Mouse (Mus musculus): ENCODE measurements around the gene Synrg. TPM values are rescaled to one million over a fixed set of nuclear protein-coding genes. Genes with fewer than 3 reads are reported as not detected.

Synrg gene
- polyA plus RNA-seq, 1 experiment from 2014 or later = 9.5 TPM

- WGBS = 89% methylated on average over 5 of the region's 5 CpGs
- Histone ChIP-seq H3K9me3 (no peaks in the 10 kb centered on the region), H3K4me3 (no peak overlapping the region), H3K27me3 (ENCODE audit: insufficient read depth, poor library complexity, severe bottlenecking) (no peaks in the 10 kb centered on the region), H3K27ac (no peak overlapping the region), H3K36me3 (peaks cover 72% of the 10 kb centered on the region), H3K4me1 (0 out of 2 replicates have a peak, but pooled peaks cover 3% of the 10 kb centered on the region)
- DNase-seq (ENCODE audit: low spot score) = no peak
Measured at GRCm38 (mm10) chr11:83997171-83997868, 33.1 kb downstream of the Synrg start.

- WGBS = 91% methylated on average over 3 of the region's 3 CpGs
- H3K36me3 ChIP-seq = peaks cover 75% of the 10 kb centered on the region
Measured at GRCm38 (mm10) chr11:83998993-83999392, 34.8 kb downstream of the Synrg start.

GRCm38 (mm10) chr11:83999411-83999915 is 35.2 kb downstream of the Synrg start:
- H3K27ac ChIP-seq = no peak overlapping the region
- no peak overlapping the region for H3K4me3 ChIP-seq
- 0 out of 2 replicates have a peak, but pooled peaks cover 3% of the 10 kb centered on the region for H3K4me1 ChIP-seq
- H3K9me3 ChIP-seq = no peaks in the 10 kb centered on the region
- no peaks in the 10 kb centered on the region for H3K27me3 ChIP-seq (ENCODE audit: insufficient read depth, poor library complexity, severe bottlenecking)
- no peak for DNase-seq (ENCODE audit: low spot score)
- WGBS = 81% methylated on average over 4 of the region's 4 CpGs
- peaks cover 74% of the 10 kb centered on the region for H3K36me3 ChIP-seq

More at GRCm38 (mm10) chr11:83998993-83999392, 34.8 kb downstream of the Synrg start:
- H3K27ac ChIP-seq = no peak overlapping the region
- no peaks in the 10 kb centered on the region for H3K9me3 ChIP-seq
- H3K4me1 ChIP-seq = 0 out of 2 replicates have a peak, but pooled peaks cover 3% of the 10 kb centered on the region
- H3K27me3 ChIP-seq (ENCODE audit: insufficient read depth, poor library complexity, severe bottlenecking) = no peaks in the 10 kb centered on the region
- no peak for DNase-seq (ENCODE audit: low spot score)
- no peak overlapping the region for H3K4me3 ChIP-seq

GRCm38 (mm10) chr11:84001257-84001656 is 37.0 kb downstream of the Synrg start:
- Histone ChIP-seq H3K36me3 (peaks cover 59% of the 10 kb centered on the region), H3K4me3 (no peak overlapping the region), H3K9me3 (no peaks in the 10 kb centered on the region), H3K4me1 (0 out of 2 replicates have a peak, but pooled peaks cover 3% of the 10 kb centered on the region), H3K27ac (no peak overlapping the region), H3K27me3 (ENCODE audit: insufficient read depth, poor library complexity, severe bottlenecking) (no peaks in the 10 kb centered on the region)
- WGBS = 83% methylated on average over 3 of the region's 3 CpGs
- DNase-seq (ENCODE audit: low spot score) = no peak

- no peaks in the 10 kb centered on the region for H3K9me3 ChIP-seq
- H3K27ac ChIP-seq = no peak overlapping the region
- no peak overlapping the region for H3K4me3 ChIP-seq
- WGBS = 88% methylated on average over 6 of the region's 6 CpGs
- DNase-seq (ENCODE audit: low spot score) = no peak
- H3K27me3 ChIP-seq (ENCODE audit: insufficient read depth, poor library complexity, severe bottlenecking) = no peaks in the 10 kb centered on the region
- peaks cover 51% of the 10 kb centered on the region for H3K36me3 ChIP-seq
- H3K4me1 ChIP-seq = 0 out of 2 replicates have a peak, but pooled peaks cover 3% of the 10 kb centered on the region
Measured at GRCm38 (mm10) chr11:84003986-84004385, 39.8 kb downstream of the Synrg start.

GRCm38 (mm10) chr11:84009001-84009400 is 44.8 kb downstream of the Synrg start:
- peaks cover 24% of the 10 kb centered on the region for H3K36me3 ChIP-seq
- WGBS = 86% methylated on average over 9 of the region's 9 CpGs

GRCm38 (mm10) chr11:84010411-84010810 is 46.2 kb downstream of the Synrg start:
- 85% methylated on average over 9 of the region's 9 CpGs for WGBS
- peaks cover 18% of the 10 kb centered on the region for H3K36me3 ChIP-seq

More at GRCm38 (mm10) chr11:84009001-84009400, 44.8 kb downstream of the Synrg start:
- Histone ChIP-seq H3K9me3 (no peaks in the 10 kb centered on the region), H3K27ac (no peak overlapping the region), H3K4me1 (0 out of 2 replicates have a peak, but pooled peaks cover 4% of the 10 kb centered on the region), H3K27me3 (ENCODE audit: insufficient read depth, poor library complexity, severe bottlenecking) (no peaks in the 10 kb centered on the region), H3K4me3 (no peak overlapping the region)
- no peak for DNase-seq (ENCODE audit: low spot score)

GRCm38 (mm10) chr11:84011050-84011449 is 46.8 kb downstream of the Synrg start:
- Histone ChIP-seq H3K9me3 (no peaks in the 10 kb centered on the region), H3K4me3 (no peak overlapping the region), H3K27me3 (ENCODE audit: insufficient read depth, poor library complexity, severe bottlenecking) (no peaks in the 10 kb centered on the region), H3K4me1 (0 out of 2 replicates have a peak, but pooled peaks cover 4% of the 10 kb centered on the region), H3K27ac (no peak overlapping the region), H3K36me3 (peaks cover 18% of the 10 kb centered on the region)
- DNase-seq (ENCODE audit: low spot score) = no peak
- WGBS = 39% methylated on average over 12 of the region's 12 CpGs

More at GRCm38 (mm10) chr11:84010411-84010810, 46.2 kb downstream of the Synrg start:
- Histone ChIP-seq H3K4me1 (0 out of 2 replicates have a peak, but pooled peaks cover 4% of the 10 kb centered on the region), H3K27me3 (ENCODE audit: insufficient read depth, poor library complexity, severe bottlenecking) (no peaks in the 10 kb centered on the region), H3K4me3 (no peak overlapping the region), H3K27ac (no peak overlapping the region), H3K9me3 (no peaks in the 10 kb centered on the region)
- DNase-seq (ENCODE audit: low spot score) = no peak

GRCm38 (mm10) chr11:84011576-84011975 is 47.3 kb downstream of the Synrg start:
- H3K36me3 ChIP-seq = peaks cover 18% of the 10 kb centered on the region
- H3K27me3 ChIP-seq (ENCODE audit: insufficient read depth, poor library complexity, severe bottlenecking) = no peaks in the 10 kb centered on the region
- WGBS = 53% methylated on average over 2 of the region's 2 CpGs
- 0 out of 2 replicates have a peak, but pooled peaks cover 4% of the 10 kb centered on the region for H3K4me1 ChIP-seq
- H3K27ac ChIP-seq = no peak overlapping the region
- no peak for DNase-seq (ENCODE audit: low spot score)
- H3K9me3 ChIP-seq = no peaks in the 10 kb centered on the region
- no peak overlapping the region for H3K4me3 ChIP-seq

- Histone ChIP-seq H3K27ac (no peak overlapping the region), H3K27me3 (ENCODE audit: insufficient read depth, poor library complexity, severe bottlenecking) (no peaks in the 10 kb centered on the region), H3K9me3 (no peaks in the 10 kb centered on the region), H3K4me3 (no peak overlapping the region), H3K36me3 (peaks cover 28% of the 10 kb centered on the region), H3K4me1 (0 out of 2 replicates have a peak, but pooled peaks cover 4% of the 10 kb centered on the region)
- 13% methylated on average over 7 of the region's 7 CpGs for WGBS
- DNase-seq (ENCODE audit: low spot score) = no peak
Measured at GRCm38 (mm10) chr11:84013105-84013504, 48.9 kb downstream of the Synrg start.

- Histone ChIP-seq H3K27me3 (ENCODE audit: insufficient read depth, poor library complexity, severe bottlenecking) (no peaks in the 10 kb centered on the region), H3K36me3 (peaks cover 29% of the 10 kb centered on the region; the same call in 1 of the 2 replicates), H3K27ac (no peak overlapping the region), H3K4me3 (no peak overlapping the region), H3K4me1 (0 out of 2 replicates have a peak, but pooled peaks cover under 1% of the 10 kb centered on the region), H3K9me3 (no peaks in the 10 kb centered on the region)
- no peak for DNase-seq (ENCODE audit: low spot score)
- 70% methylated on average over 6 of the region's 6 CpGs for WGBS
Measured at GRCm38 (mm10) chr11:84016147-84016809, 52.0 kb downstream of the Synrg start.

GRCm38 (mm10) chr11:84016810-84017508 is 52.7 kb downstream of the Synrg start:
- H3K9me3 ChIP-seq = no peaks in the 10 kb centered on the region
- no peak overlapping the region for H3K27ac ChIP-seq
- no peaks in the 10 kb centered on the region for H3K4me1 ChIP-seq
- H3K27me3 ChIP-seq (ENCODE audit: insufficient read depth, poor library complexity, severe bottlenecking) = no peaks in the 10 kb centered on the region
- no peak for DNase-seq (ENCODE audit: low spot score)
- H3K36me3 ChIP-seq = peaks cover 35% of the 10 kb centered on the region; the same call in 1 of the 2 replicates
- no peak overlapping the region for H3K4me3 ChIP-seq
- 78% methylated on average over 7 of the region's 7 CpGs for WGBS
